Mouse (Mus musculus): ENCODE data around the gene Ang. TPM values are rescaled to one million over a fixed set of nuclear protein-coding genes. Genes with fewer than 3 reads are reported as not detected.

Gene Ang
- polyA plus RNA-seq, 1 experiment from 2014 or later: 85.3 TPM

DNA sequence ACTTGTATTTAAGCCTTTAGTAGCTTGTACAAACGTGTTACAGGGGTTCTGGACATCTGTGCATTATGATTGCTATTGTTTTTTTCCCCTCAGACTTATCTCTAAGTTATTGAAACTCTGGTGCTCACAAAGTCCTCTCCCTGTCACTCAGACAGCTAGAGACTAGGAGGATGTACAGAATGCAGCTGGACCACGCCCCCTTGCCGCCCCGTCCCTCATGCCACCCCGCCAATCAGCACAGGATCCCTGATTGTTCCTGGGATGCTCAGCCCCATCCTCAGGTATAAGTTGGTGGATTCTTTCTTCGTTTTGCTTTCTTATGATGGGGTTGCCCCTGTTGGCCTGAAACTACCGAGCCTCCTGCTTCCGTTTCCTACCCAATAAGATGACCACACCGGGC lies 22.5 kb downstream of the Ang start:
- H3K36me3 ChIP-seq (replicated peaks; ENCODE audit: insufficient read depth, low read length): no peaks in the 10 kb centered on the region
- H3K4me1 ChIP-seq (ENCODE audit: insufficient read depth): no peaks in the 10 kb centered on the region
- WGBS (ENCODE audit: insufficient replicate concordance): 56% methylated on average over 9 of the region's 9 CpGs
- no peak overlapping the region for H3K27ac ChIP-seq (ENCODE audit: low read depth)
- no peak overlapping the region for H3K4me3 ChIP-seq (ENCODE audit: low read depth, low read length)
- DNase-seq (no peak), ATAC-seq (no peak)
- no peak overlapping the region for H3K9ac ChIP-seq (replicated peaks)
- H3K27me3 ChIP-seq (ENCODE audit: insufficient read depth, low read length): no peaks in the 10 kb centered on the region
- no peak for TF ChIP-seq EP300 (IDR thresholded peaks at IDR 0.05; ENCODE audit: low read depth)
- TF ChIP-seq CTCF (IDR thresholded peaks at IDR 0.05; ENCODE audit: low read depth): no peak
- no peak overlapping the region for H3K4me2 ChIP-seq (ENCODE audit: low read depth, low read length)
- no peaks in the 10 kb centered on the region for H3K9me3 ChIP-seq (ENCODE audit: low read length)

DNA sequence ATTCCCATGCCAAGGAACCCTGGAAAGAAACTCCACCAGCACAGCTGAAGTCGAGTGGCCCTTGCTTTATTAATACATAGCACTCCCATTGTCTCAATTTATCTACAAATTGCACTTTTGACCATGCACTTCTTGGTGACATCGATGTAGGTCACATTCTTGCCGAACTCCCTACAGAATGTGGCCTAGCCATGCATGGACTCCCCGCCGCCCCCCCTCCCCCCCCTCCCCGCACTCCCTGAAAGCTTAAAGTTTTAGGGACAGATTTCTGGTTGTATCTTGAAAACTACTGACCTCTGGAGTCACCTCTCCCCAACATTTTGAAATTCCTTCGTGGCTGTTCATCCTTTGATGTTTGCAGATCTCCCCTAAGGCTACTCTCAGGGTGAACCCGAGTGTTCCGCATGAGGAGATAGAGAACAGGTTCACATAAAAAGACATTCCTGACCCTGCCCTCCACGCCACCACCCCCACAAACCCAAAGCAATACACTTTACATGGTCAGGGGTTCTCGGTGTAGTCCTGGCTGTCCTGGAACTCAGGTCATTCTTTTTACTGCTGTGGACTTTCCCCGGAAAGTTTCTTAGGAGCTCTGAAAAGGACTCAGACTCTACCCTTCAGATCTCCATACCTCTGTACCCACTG lies 23.1 kb downstream of the Ang start, which contains the start of gene Eddm3b:
Eddm3b (plus strand) TSS at position 511 of the 645 bp plus-strand sequence.
- Histone ChIP-seq H3K27me3 (ENCODE audit: insufficient read depth, low read length) (no peaks in the 10 kb centered on the region), H3K4me2 (ENCODE audit: low read depth, low read length) (no peak within 1 kb of the TSS), H3K27ac (ENCODE audit: low read depth) (no peak within 1 kb of the TSS), H3K36me3 (replicated peaks; ENCODE audit: insufficient read depth, low read length) (no peaks in the 10 kb centered on the region), H3K4me1 (ENCODE audit: insufficient read depth) (no peaks in the 10 kb centered on the region), H3K9ac (replicated peaks) (no peak within 1 kb of the TSS), H3K9me3 (ENCODE audit: low read length) (peaks cover under 1% of the 10 kb centered on the region; the same call in 1 of the 2 replicates), H3K4me3 (ENCODE audit: low read depth, low read length) (no peak within 1 kb of the TSS)
- ATAC-seq (no peak), DNase-seq (no peak)
- WGBS (ENCODE audit: insufficient replicate concordance): 63% methylated on average over 12 of the region's 12 CpGs
- no peak for TF ChIP-seq EP300 (IDR thresholded peaks at IDR 0.05; ENCODE audit: low read depth)

DNA sequence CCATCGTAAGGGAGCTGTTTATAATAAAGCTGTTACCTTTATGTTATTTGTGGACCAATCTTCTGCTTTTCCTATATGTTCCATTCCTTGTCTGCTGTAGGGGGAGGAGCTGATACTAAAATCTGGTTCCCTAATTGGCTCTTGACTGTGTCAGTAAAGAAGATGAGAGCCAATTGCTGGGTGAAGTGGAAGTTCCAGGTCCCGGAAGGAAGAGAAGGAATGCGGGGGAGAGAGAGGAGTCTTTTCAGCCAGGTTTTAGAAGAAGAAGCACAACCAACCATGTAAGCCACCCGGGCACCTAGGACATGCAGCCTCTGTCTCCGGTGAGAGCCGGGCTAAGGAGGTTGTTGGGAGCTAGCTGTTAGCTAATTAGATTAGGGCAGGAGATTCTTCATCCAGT lies 34.7 kb downstream of the Ang start:
- WGBS (ENCODE audit: insufficient replicate concordance): 83% methylated on average over 6 of the region's 6 CpGs
- Histone ChIP-seq H3K9me3 (ENCODE audit: low read length) (no peaks in the 10 kb centered on the region), H3K27me3 (ENCODE audit: insufficient read depth, low read length) (no peaks in the 10 kb centered on the region), H3K9ac (replicated peaks) (no peak overlapping the region), H3K4me1 (ENCODE audit: insufficient read depth) (peaks cover 33% of the 10 kb centered on the region), H3K4me3 (ENCODE audit: low read depth, low read length) (no peak overlapping the region), H3K27ac (ENCODE audit: low read depth) (no peak overlapping the region), H3K36me3 (replicated peaks; ENCODE audit: insufficient read depth, low read length) (no peaks in the 10 kb centered on the region), H3K4me2 (ENCODE audit: low read depth, low read length) (no peak overlapping the region)
- no peak for ATAC-seq
- TF ChIP-seq EP300 (IDR thresholded peaks at IDR 0.05; ENCODE audit: low read depth): no peak
- no peak for TF ChIP-seq CTCF (IDR thresholded peaks at IDR 0.05; ENCODE audit: low read depth)
- no peak for DNase-seq

DNA sequence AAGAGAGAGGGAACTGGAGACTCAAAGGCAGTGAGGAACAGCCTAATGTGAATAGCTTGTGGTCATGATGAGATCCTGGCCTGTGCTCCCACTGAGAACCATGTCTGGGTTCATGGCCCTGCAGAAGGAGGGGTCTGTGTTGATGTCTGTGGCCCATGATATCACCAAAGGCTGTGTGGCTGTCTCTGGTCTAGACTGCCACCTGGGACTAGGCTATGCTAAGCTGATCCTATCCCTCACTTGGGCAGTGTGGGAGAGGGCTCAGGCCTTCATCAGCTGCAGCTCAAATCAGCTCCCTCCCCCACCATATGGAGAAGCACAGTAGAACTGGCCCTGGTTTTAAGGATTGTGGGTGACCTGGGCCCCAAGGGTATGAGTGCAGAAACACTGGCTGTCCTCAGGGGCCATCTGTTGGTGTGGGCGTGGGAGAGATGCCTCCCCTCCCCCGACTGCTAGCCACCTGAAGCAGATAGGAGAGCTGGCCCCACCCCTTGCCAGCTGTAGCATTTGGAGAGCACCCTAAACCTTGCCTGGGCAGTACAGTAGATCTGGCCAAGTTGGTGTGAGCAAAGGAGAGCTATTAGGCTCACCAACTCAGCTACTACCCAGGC lies 36.8 kb downstream of the Ang start:
- ATAC-seq: peak; percentile 83

GRCm38 (mm10) chr14:51128775-51129623 lies 38.0 kb downstream of the Ang start:
- Histone ChIP-seq H3K27ac (ENCODE audit: low read depth) (peak overlapping the region; percentile 85), H3K4me2 (ENCODE audit: low read depth, low read length) (peak overlapping the region; percentile 66), H3K27me3 (ENCODE audit: insufficient read depth, low read length) (no peaks in the 10 kb centered on the region), H3K9me3 (ENCODE audit: low read length) (no peaks in the 10 kb centered on the region), H3K36me3 (replicated peaks; ENCODE audit: insufficient read depth, low read length) (no peaks in the 10 kb centered on the region), H3K9ac (replicated peaks) (peak overlapping the region; percentile 52), H3K4me3 (ENCODE audit: low read depth, low read length) (peak overlapping the region; percentile 35), H3K4me1 (ENCODE audit: insufficient read depth) (peaks cover 50% of the 10 kb centered on the region)
- ATAC-seq: no peak
- TF ChIP-seq CTCF (IDR thresholded peaks at IDR 0.05; ENCODE audit: low read depth) (no peak), EP300 (IDR thresholded peaks at IDR 0.05; ENCODE audit: low read depth) (no peak)
- 37% methylated on average over 9 of the region's 9 CpGs for WGBS (ENCODE audit: insufficient replicate concordance)
- no peak for DNase-seq

More for the DNA sequence above, 36.8 kb downstream of the Ang start:
- peak overlapping the region; percentile 36 for H3K4me2 ChIP-seq (ENCODE audit: low read depth, low read length)
- no peak overlapping the region for H3K4me3 ChIP-seq (ENCODE audit: low read depth, low read length)
- DNase-seq: peak; percentile 77
- H3K27ac ChIP-seq (ENCODE audit: low read depth): peak overlapping the region; percentile 85
- H3K36me3 ChIP-seq (replicated peaks; ENCODE audit: insufficient read depth, low read length): no peaks in the 10 kb centered on the region
- H3K27me3 ChIP-seq (ENCODE audit: insufficient read depth, low read length): no peaks in the 10 kb centered on the region
- 44% methylated on average over 2 of the region's 2 CpGs for WGBS (ENCODE audit: insufficient replicate concordance)
- peaks cover 50% of the 10 kb centered on the region for H3K4me1 ChIP-seq (ENCODE audit: insufficient read depth)
- no peak overlapping the region for H3K9ac ChIP-seq (replicated peaks)
- no peaks in the 10 kb centered on the region for H3K9me3 ChIP-seq (ENCODE audit: low read length)
- TF ChIP-seq CTCF (IDR thresholded peaks at IDR 0.05; ENCODE audit: low read depth) (peak; percentile 25), EP300 (IDR thresholded peaks at IDR 0.05; ENCODE audit: low read depth) (no peak)

DNA sequence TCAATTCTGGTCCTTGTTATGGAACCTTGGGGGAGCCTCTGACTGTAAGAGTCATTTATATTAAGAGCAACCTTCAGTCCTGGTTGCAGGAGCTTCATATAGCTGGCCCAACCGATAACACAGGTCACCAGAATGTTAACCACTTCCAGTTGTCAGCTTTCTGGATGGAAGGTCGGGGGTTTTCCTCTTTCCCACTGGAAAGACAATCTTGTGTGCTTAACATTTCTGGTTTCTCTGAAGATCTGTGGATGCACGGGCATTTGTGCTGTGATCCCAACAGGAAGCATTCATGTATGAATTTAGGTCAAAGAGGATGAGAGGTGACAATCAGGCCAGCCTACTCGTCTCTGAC lies 38.6 kb downstream of the Ang start:
- Histone ChIP-seq H3K36me3 (replicated peaks; ENCODE audit: insufficient read depth, low read length) (no peaks in the 10 kb centered on the region), H3K4me1 (ENCODE audit: insufficient read depth) (peaks cover 50% of the 10 kb centered on the region), H3K9ac (replicated peaks) (peak overlapping the region; percentile 39), H3K4me3 (ENCODE audit: low read depth, low read length) (peak overlapping the region; percentile 35; the same call in 1 of the 2 replicates), H3K9me3 (ENCODE audit: low read length) (no peaks in the 10 kb centered on the region), H3K4me2 (ENCODE audit: low read depth, low read length) (peak overlapping the region; percentile 66), H3K27ac (ENCODE audit: low read depth) (peak overlapping the region; percentile 85), H3K27me3 (ENCODE audit: insufficient read depth, low read length) (no peaks in the 10 kb centered on the region)
- ATAC-seq: no peak
- TF ChIP-seq EP300 (IDR thresholded peaks at IDR 0.05; ENCODE audit: low read depth) (no peak), CTCF (IDR thresholded peaks at IDR 0.05; ENCODE audit: low read depth) (no peak)
- DNase-seq: no peak
- WGBS (ENCODE audit: insufficient replicate concordance): 31% methylated on average over 4 of the region's 4 CpGs

Measured in liver, postnatal 0 days (tissue).